Comparison of ENCODE assay signal across 12 mouse cellular contexts in the genomic region with DNA sequence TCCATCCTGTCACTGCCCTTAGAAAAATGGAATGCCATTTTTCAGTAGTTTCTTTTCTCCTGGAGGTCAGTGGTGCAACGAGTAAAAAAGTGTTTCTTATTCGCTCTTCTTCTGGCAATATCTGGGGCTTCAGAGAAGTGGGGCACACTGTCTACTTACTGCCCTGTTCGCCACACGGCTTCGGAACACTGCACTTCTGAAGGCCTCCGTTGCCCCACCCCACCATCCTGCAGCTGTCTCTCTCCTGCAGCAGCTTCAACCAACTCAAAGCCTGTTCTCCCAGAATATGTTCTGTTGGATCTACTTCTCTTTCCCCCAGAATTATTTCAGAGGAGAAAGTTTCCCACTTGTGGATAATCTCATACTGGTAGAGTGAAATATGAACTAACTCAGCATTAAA.
"Had no signal": no experiment of that assay in that cellular context is flagged by ENCODE, and none has a peak within 500 bp of the region (broad histone marks: within the 10 kb centered on the region; RNA-seq: fewer than 3 reads in every experiment).

No protein-coding gene starts in this region.

- H3K27me3 ChIP-seq: lung, embryonic 15.5 days; neural tube, embryonic 12.5 days had no signal

- DNase-seq: kidney, adult 8-10 months; kidney, postnatal 25 days; left cerebral cortex, postnatal 4 days; liver, postnatal 0 days; right cerebral cortex, postnatal 4 days; spleen, adult 18-20 months; thymus, adult 2 months; thymus, postnatal 25 days had no signal

- H3K9ac ChIP-seq: liver, postnatal 0 days; lung, embryonic 15.5 days; neural tube, embryonic 12.5 days had no signal

- H3K27ac ChIP-seq: lung, embryonic 15.5 days; neural tube, embryonic 12.5 days had no signal

- ATAC-seq: intestine, postnatal 0 days; liver, postnatal 0 days had no signal

- H3K4me2 ChIP-seq: liver, embryonic 11.5 days; lung, embryonic 15.5 days; neural tube, embryonic 12.5 days had no signal

- H3K9me3 ChIP-seq: lung, embryonic 15.5 days had no signal

- H3K4me1 ChIP-seq: lung, embryonic 15.5 days had no signal

- H3K4me3 ChIP-seq: lung, embryonic 15.5 days; neural tube, embryonic 12.5 days had no signal
